Mouse (Mus musculus) thymus, postnatal 36 days (tissue): ENCODE results near the gene Tmem145.

Experiments
- DNase-seq, 2 experiments: peaks; one replicate each; pipeline ENCODE4 v3.0.0; 2022; ENCODE audit warnings: mixed read lengths in 2 of 2

The Tmem145 gene

DNA sequence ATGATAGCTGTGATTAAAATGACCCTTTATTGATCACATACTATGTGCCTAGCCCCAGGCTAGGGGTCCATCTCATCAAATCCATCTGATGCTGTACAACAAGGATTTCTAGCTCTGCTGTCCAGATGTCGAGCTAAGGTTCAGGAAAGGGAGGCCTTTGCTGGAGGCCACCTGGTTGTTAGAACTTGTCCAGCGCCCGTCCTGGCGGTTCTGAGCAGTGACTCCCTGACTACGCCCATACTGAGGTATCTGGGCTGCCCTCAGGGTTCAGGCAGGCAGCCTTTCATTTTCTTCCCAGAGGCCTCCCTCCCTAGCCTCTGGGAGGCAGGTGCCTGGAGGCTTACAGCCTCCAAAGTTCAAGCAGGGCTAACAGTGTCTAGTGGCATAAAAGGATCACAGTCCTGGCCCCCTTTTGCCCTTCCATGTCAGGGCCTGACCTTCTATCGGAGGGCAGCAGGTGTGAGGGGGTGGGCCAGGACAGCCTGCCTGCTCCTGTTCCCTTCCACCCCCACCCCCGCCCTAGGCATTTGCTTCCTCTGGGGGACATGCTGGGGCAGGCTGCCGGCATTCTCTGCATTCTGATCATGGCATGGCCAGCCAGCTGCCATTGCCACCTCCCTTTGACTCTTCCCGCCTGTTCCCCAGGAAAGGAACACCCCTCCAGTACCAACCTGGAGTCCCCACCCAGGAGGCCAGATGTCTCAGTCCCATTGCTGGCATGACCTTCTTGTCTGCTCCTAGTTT is 30.2 kb upstream of the Tmem145 start:
- DNase-seq: peak in 1 of 2 experiments; percentile 14

GRCm38 (mm10) chr7:25277405-25277804 is 28.5 kb upstream of the Tmem145 start:
- peak in 1 of 2 experiments; percentile 47 for DNase-seq

DNA sequence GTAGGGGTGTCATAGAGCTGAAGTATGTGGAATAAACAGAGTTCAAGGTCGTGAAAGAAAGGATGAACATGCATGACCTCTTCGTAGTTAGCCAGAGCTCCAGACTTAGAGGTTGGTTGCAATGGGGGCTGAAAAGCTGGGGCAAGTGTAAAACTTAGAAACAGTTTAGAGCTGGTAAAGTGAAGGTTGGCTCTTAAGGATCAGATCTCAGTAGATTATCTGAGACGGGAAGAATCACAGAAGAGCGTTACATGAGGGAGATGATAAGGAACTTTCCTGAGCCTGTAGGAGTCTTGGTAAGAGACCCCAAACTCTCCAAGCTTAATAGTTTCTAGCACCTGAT is 27.9 kb upstream of the Tmem145 start:
- no peak for DNase-seq

GRCm38 (mm10) chr7:25278341-25279075 is 27.4 kb upstream of the Tmem145 start:
- DNase-seq: peak; percentile 88 to 95

DNA sequence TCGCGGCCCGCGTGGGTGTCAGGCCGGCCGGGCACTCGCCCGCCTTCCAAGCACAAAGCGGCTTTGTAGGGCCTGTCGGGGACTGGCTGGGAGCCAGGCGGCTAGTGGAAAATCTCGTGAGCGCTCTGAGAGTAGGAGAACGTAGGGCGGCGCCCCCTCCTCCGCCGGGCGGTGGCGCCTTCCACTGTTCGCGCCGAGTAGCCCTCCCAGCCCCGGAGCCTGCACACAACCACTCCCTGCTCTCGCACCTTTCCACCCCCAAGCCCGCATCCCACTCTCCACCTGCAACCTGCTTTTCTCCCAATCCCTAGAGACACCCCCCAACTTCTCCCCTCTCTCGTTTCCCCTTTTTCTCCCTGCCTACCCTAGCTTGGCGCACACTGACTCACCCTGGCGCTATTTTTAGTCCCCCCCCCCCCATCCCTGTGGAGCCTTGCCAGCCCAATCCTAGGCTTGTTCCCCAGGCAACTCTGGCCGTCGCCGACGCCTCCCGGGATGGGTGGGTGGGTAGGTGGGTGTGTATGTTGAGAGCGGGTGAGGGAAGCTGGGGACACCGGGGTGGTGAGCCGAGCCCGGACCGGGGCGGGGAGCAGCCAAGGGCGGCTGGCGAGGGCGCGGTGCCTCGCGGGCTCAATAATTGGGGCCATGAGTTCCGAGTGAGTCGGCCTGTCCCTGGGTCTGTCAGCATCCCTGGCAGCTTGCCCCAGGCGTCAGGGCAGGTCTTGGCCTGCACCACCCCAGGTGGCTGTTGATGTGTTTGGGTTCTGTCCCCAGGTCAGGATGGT is 26.6 kb upstream of the Tmem145 start:
- DNase-seq: peak; percentile 87 to 88

DNA sequence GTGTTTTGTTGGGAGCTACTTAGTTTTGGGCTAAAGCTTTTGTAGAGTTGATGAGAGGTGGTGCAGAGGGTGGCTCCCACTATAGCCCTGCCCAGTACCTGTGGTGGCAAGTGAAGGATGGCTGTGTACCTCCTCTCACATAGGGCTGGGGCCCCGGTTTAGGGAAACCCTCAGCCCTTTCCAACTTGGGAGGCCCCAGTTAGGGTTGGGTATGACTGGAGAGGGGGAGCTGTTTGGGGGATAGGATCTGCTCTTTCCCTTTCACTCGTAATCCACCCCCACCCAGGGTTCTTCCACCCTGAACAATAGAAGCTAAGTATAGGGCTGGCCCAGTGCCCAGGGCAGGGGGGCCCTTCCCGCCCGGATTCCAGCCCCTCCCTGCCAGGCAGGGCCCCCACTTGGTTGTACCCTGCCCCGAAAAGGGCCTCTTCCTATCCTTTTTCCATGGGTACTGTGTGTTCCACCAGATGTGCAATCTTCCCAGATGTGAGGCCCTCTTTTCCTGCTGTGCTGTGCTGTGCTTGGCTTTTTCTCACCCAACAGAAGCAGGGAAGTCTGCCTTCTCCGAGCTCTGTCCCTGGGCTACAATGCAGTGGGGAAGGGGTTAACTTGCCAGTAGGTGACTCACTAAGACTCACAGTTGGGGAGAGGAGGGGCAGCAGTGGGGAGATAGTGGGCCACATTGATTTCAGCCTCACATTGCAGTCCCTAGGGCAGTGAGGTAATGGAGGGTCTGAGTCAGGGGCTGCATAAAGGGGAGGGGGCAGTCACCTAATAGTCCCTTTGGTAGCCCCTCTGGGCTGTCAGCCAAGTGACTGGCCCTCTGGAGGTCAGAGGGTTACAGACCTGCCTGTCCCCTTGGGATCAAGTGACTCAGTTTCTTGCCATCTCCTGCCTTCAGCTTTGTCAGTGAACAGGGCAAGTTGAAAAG is 25.8 kb upstream of the Tmem145 start:
- peak in 1 of 2 experiments; percentile 47 for DNase-seq

DNA sequence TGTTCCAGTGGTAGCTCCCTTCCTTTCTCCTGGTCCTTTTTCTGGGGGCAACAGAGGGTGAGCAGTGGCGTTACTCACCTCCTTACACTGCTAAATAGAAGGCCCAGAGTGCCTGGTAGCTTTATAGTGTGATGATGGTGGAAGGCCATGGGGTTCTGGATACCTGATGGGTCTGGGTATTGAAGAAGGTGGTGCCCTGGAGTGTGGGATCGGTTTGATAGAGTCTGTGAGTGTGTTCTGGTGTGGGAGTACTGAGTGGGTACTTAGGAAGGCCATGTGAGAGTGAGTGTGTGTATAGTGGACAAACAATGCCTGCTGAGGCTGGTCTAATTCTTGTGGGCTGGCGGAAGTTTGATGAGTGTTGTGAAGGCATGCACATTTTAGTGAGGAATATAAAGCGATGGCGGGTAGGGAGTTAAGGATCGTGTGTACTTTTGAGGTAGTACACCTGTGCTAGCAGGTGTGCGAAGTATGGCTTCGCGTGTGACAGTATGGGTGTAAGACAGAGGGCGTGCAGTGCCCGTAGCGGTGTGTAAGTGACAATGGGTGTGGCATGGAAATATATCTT is 24.7 kb upstream of the Tmem145 start:
- no peak for DNase-seq

- peak; percentile 98 to 99 for DNase-seq
Measured at GRCm38 (mm10) chr7:25281734-25282601, 23.9 kb upstream of the Tmem145 start.

GRCm38 (mm10) chr7:25282731-25283211 is 23.1 kb upstream of the Tmem145 start:
- DNase-seq: peak; percentile 49 to 70

- peak in 1 of 2 experiments; percentile 30 for DNase-seq
Measured at GRCm38 (mm10) chr7:25283637-25284036, 22.3 kb upstream of the Tmem145 start.

DNA sequence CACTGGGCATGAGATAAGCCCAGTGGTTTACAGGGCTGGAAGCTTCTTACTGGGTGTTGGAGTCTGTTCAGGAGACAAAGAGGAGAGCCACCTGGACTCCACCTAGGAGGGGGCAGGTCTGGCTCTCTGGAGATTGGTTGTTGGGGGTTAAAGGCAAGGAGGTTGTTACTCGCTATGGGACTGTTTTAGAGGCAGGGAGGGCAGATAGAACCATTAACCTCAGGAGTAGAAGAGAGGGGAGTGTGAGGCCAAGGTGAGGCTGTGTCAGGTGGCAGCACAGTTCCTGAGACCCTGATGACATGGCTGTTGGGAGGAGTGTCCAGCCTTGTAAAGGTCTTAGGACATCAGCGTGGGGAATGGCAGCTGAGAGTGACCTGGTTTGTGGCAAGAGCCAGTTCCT is 21.7 kb upstream of the Tmem145 start:
- DNase-seq: no peak

DNA sequence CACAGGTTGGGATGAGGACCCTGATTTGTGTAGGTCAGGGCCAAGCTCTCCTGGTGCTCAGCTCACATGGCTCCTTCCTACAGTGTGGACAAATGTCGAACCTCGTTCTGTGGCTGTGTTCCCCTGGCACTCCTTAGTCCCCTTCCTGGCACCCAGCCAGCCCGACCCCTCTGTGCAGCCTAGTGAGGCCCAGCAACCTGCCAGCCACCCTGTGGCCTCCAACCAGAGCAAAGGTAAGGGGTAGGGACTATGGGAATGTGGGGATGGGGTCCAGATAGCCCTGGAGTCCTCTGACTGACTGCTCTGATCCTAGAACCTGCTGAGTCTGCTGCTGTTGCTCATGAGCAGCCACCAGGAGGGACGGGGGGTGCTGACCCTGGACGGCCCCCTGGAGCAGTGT is 21.1 kb upstream of the Tmem145 start:
- peak in 1 of 2 experiments; percentile 22 for DNase-seq

- DNase-seq: peak in 1 of 2 experiments; percentile 16
Measured at GRCm38 (mm10) chr7:25285511-25286238, 20.2 kb upstream of the Tmem145 start.

DNA sequence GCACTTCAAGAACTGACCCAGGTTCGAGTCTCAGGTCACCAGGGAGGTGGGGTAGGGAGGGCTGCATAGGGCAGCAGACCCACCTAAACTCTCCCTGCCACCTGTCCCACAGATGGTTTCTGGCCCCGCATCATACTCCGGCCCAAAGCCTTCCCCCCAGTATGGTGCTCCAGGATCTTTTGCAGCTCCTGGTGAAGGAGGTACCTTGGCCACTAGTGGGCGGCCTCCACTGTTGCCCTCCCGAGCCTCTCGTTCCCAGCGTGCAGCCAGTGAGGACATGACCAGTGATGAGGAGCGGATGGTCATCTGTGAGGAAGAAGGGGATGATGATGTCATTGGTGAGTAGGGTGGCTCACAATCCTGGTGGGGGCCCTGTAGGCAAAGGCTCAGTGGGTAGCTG is 18.9 kb upstream of the Tmem145 start:
- peak in 1 of 2 experiments; percentile 12 for DNase-seq

- no peak for DNase-seq
Measured at GRCm38 (mm10) chr7:25288011-25288410, 17.9 kb upstream of the Tmem145 start.

- no peak for DNase-seq
Measured at GRCm38 (mm10) chr7:25288721-25289120, 17.2 kb upstream of the Tmem145 start.

DNA sequence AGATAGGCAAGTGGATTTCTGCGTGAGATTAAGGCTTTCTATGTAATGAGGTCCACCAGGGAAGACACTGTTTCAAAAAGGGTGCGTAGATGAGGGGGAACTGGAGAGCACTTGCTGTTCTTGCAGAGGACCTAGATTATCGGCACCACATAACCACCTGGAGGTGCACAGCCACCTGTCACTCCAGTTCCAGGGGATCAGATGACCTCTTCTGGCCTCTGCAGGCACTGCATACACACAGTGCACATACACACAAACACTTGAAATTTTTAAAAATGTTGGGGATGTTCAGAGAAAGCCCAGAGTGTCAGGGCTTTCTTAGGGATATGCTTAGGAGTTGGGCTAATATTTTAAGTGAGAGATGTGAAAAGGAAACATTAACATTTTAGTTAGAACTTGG is 16.0 kb upstream of the Tmem145 start:
- DNase-seq: peak in 1 of 2 experiments; percentile 1

GRCm38 (mm10) chr7:25290463-25290862 is 15.4 kb upstream of the Tmem145 start:
- DNase-seq: peak in 1 of 2 experiments; percentile 1

GRCm38 (mm10) chr7:25290911-25291310 is 15.0 kb upstream of the Tmem145 start:
- DNase-seq: peak in 1 of 2 experiments; percentile 3

DNA sequence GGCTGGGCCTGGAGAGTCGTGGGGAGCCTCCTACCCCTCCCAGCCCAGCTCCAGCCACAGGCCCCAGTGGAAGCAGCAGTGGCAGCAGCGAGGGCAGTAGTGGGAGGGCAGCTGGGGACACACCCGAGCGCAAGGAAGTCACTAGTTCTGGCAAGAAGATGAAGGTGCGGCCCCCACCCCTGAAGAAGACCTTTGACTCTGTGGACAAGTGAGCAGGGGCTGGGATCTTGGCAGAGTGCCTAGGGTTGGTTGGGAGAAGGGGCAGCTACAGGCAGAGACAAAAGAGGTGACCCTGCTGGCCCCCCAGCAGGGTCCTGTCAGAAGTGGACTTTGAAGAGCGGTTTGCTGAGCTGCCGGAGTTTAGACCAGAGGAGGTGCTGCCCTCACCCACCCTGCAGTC is 13.8 kb upstream of the Tmem145 start:
- DNase-seq: peak in 1 of 2 experiments; percentile 1
